Mouse (Mus musculus): ENCODE data around the gene Dock6.
"Not testable (repeated sequence)": the region's sequence is repeated elsewhere in the genome, so short reads cannot be mapped to it uniquely, and the experiment has no call there.

Gene Dock6

DNA sequence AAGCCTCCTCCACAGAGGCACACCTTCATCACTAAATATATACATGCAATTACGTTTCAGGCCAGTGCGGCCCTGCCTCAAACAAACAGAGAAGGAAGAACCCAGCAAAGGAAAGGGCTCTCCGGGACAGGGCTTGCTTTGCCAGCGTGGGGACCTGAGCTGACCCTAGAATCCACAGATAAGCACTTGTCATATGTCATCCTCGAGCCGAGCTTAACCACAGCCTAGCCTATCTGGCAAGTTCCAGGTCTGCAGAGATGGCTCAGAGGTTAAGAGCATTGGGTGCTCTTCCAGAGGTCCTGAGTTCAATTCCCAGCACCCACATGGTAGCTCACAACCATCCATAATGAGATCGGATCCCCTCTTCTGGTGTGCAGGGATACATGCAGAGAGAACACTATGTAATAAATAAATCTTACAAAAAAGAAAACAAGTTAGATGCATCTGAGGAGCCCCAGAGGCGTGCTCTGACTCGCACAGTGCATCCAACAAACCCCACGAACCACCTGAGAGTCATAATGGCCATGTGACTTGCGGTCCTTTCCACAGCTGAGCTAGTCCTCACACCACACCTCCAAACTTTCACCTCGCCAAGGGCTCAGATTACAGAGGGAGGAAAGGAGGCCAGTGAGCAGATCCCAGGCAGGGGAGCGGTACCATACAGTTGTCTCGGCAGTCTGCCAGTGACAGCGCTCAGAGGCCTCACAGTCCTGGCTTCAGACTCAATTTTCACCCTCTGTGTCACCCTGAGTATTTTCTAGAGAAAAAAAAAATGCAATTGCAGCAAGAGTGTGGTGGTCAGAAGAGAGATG, 70.6 kb downstream of the Dock6 start:
- DNase-seq (ENCODE audit: low spot score in 2 of 2): no peak

DNA sequence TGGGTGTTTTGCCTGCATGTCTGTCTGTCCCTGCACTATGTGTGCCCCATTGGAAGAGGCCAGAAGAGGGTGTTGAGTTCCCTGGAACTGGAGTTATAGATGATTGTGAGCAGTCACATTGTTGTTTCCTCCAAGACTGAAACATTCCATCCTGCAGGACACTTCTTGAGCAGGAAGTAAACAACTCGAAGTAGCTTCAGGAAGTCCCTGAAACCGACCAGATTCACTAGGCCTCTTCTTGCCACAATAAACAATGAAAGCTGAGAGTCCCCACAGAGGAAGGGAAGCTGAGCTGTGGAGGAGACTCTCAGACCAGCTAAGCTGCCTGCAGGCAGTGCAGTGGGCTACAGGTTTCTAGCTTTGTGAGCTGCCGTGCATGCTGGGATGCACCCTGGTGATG, 74.7 kb downstream of the Dock6 start:
- DNase-seq (ENCODE audit: low spot score in 2 of 2): no peak

DNA sequence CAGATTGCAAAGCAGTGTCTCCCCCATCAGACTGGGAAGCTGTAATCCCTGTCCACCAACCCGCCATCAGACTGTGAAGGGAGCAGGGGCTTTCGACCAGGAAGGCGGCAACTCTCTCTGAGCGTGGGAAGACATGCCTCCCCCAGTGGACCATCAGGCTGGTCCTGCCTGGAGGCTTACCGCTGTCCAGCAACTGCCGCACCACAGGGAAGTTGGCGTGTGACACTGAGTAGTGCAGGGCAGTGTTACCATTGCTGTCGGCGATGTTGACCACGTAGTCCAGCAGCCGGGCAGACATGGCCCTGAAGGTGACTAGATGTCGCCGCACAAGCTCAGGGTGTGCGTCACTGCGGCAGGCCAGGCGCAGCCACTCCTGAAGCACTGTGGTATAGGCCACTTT, 78.1 kb downstream of the Dock6 start:
- no peak for DNase-seq (ENCODE audit: low spot score in 2 of 2)

DNA sequence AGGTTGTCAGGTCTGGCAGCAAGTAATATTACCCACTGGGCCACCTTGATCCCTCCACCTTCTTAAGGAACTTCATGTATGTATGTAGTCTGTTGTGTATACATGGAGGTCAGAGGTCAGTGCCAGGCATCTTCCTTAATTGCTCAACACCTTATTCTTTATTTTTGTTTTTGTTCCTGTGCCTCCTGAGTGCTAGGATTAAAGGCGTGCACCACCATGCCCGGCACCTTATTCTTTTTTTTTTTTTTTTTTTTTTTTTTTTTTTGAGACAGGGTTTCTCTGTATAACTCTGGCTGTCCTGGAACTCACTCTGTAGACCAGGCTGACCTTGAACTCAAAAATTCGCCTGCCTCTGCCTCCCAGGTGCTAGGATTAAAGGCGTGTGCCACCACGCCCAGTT, 79.0 kb downstream of the Dock6 start:
- DNase-seq (ENCODE audit: low spot score in 2 of 2): not testable (repeated sequence)

DNA sequence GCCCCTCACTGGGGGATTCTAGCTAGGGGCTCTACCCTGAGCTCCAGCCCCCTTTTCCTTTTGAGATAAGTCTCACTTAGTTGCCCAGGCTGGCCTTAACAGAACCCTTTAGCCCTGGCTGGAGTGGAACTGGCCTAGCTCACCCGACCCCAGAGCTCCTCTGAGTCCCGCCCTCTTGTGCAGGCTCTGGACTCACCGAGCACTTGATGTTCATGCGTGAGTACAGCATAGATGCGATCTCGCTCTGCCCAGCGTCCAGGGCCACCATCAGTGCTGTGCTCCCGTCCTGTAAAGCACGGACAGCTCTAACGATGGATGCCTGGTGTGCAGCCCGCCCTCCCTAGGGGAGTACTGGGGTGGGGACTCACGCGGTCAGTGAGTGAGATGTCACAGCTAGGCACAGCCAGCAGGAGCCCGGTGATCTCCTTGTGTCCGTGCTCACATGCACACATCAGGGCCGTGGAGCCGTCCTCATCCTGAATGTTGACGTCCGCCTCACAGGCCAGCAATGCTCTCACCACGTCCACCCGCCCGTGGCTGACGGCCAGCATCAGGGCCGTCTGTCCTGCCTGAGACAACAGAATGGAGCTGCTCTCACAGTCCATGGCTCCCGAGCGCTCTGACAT, 82.8 kb downstream of the Dock6 start:
- DNase-seq (ENCODE audit: low spot score in 2 of 2): no peak

DNA sequence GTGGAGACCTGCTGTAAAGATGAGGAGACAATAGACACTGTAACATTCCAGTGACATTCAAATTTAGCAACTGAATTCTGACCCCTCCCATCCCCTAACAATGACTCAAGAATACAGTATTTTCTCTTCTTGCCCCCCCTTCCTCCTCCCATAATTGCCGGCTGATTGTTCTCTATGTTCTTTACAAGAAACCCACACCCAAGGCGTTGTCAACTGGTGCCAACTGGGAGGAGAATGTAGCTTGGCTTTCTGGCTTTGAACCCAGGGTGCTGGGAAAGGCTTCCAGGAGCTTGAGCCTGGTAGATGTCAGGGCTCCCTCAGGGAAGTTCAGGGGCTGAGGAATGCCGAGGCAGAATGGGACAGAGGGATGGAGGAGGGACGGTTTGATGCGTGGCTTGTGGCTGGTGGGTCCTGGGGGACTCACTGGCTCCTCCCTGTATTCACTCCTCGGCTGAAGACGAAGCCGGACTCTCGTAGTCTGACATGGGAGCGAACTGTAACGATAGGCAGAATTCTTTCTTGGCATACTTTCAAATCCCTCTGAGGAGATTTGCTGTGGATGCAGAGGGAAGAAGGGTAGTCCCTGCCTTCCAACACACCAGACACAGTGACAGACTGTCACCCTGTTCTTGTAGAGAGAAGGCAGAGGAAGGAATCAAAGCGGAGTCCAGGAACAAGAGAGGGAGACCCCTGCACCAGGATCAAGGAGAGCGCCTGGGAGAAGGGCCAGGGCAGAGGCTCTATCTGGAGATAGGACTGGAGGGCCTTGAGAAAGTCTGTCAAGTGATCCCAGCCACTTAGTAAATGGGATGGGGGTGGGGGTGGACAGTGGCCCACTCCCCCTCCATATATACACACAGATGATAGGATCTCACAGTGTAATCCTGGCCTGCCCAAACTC, 83.7 kb downstream of the Dock6 start:
- DNase-seq (ENCODE audit: low spot score in 2 of 2): no peak

DNA sequence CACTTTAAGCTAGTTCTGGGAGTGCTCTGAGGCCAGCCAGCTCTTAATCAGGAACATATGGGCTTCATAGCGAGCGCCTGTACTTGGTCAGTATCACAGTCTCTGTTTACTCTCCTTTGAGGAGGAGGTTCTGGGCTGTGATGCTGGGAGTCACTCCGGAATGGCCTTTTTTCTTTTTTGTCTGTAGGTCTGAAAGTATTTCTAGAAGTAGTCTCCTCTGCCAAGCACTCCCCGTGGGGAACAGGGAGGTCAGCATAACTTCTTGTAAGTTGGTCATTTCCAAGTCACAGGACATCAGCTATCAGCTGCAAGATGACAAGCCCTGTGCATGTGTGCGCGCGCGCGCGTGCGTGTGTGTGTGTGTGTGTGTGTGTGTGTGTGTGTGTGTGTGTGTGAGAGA, 84.5 kb downstream of the Dock6 start:
- no peak for DNase-seq (ENCODE audit: low spot score in 2 of 2)

DNA sequence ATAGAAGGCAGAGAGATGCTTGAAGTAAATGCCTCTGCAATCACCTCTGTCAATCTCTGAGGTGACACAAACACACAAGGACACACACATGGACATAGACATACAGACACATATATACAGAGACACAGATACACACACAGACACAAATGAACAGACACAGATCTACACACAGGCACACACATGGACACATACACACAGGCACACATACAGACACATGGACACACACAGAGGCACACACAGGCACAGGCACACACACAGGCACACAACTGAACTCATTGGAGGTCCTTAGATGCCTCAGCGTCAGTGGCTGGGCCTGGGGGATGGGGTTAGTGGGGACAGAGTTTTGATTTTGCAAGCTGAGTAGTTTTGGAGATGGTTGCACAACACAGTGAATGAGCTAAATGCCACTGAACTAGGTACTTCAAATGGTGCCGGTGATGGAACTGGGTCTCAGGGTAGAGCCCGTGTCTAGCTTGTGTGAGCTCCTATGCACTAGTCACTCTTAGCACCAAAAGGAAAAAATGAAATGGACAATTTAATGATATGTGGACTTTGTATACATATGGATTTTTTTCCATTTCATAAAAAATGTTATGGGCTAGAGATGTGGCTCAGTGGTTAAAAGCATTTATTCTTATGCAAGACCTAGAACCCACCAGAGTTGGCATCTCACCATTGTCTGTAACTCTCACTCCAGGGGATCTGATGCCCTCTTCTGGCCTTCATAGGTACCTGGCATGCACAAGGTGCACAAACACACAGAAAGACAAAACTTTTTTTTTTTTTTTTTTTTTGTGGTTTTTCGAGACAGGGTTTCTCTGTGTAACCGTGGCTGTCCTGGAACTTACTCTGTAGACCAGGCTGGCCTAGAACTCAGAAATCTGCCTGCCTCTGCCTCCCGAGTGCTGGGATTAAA, 88.1 kb downstream of the Dock6 start:
- DNase-seq (ENCODE audit: low spot score in 2 of 2): no peak

DNA sequence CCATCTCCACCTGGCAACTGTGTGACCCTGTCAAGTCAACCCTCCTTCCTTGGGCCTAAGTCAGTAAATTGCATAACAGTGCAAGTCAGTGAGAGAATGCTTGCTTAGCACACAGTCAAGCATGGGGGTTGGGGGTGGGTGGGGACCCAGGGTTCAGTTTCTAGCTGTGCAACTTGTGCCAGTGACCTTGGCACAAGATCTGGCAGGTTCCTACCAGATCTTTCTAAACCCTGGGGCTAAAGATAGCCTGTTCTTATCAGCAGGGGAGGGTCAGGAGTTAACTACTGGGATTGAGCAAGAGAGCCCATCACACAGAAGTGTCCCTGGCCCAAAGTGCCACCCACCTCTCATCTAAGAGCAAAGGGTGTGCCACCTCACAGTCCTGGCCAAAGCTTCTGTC, 90.3 kb downstream of the Dock6 start:
- no peak for DNase-seq (ENCODE audit: low spot score in 2 of 2)

DNA sequence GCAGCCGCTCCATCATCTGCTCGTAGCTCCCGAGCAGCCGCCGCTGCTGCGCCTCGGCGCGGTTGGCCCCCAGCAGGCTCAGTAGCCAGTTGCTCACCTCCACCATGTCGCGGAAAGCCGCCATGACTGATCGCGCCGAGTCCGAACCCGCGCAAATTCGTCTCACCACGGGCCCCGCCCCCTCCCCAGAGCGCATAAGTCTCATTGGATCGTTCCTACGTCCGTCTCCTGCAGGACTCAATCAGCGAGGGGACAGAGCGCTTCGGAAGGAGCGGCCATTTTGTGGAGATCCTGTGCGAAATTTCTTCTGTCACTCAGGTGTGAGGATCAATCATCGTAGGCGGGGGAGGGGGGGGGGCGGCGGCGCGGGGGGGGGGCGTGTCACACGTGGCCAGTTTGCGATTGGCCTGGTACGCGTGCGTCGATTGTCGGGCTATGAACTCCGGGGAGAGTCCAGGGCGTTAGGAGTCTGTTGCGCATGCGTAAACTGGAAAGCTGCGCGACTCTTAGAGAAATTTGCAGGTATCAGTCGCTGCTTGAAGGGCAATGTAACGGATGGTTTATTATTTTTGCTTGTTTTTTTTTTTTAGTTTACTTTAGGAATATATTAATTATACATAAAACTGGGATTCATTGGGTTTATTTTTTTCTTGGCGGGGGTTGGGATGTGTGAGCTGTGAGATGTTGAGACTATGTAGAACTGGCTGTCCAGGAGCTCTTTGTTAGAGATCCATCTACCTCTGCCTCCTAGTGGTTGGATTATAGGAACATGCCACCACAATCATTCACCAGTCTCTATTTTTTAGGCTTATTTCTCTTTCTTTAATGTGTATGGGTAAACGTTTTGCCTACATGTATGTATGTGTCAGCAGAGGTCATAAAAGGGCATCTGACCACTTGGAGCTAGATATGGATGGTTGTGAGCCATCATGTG, 92.0 kb downstream of the Dock6 start, which contains the start of gene Spc24:
Gene Spc24, minus strand, starts transcription at position 149 of the 934 bp plus-strand sequence.
- DNase-seq (ENCODE audit: low spot score in 2 of 2): peak; percentile 90

DNA sequence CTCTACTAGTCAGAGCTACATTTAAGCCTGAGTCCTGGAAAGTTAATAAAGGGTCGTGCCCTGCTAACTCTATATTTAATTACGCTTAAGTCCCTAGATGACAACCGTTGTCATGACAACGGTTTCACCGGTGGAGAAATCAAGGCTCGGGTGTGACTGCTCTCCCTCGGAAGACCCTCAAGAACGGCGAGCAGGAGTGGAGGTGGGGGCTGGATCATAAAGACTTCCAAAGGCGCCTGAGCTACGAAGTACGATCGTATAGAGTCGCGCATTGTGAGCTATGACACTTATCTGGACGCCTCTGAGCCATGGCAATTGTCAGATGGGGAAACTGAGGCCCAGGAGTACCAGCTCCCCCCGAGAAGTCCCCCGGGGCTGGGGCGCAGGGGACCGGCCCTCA, 92.7 kb downstream of the Dock6 start:
- no peak for DNase-seq (ENCODE audit: low spot score in 2 of 2)

DNA sequence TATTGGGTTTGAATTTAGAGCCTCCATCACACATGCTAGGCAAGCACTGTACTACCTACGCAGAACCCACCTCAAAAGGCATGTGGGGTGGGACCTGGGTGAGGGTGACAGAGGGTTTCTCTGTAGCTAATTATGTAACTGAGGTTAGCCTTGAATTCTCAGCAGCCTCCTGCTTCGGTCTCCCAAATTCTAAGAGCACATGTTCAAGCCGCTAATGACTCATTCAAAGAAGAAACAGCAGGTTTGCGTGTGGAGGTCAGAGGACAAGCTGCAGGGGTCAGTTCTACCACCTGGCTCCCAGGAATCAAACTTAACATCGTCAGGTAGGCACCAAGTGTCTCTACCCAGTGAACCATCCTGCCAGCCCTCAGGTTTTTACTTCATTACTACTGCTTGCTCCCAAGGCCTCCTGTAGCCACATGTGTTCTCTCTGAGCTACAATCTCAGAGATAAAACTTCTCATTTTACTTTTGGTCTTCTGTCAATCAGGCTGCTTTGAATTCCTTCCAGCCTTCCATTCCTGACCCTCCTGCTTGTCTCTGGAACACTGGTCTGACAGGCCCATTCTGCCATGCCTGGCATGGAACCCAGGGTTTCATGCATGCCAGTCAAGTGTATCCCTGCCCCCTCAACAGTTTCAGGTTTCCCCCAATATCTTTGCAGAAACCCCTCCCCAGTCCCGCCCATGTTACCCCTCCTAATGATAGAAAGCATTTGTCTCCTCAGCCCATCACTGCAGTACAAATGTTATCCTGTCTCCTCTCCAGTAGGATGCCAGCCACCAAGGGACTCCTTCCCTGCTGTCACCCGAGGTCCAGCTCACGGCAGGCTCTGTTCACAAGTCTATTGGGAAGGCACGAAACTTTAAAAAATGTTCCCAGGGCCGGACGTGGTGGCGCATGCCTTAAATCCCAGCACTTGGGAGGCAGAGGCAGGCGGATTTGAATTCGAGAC, 93.6 kb downstream of the Dock6 start:
- no peak for DNase-seq (ENCODE audit: low spot score in 2 of 2)

DNA sequence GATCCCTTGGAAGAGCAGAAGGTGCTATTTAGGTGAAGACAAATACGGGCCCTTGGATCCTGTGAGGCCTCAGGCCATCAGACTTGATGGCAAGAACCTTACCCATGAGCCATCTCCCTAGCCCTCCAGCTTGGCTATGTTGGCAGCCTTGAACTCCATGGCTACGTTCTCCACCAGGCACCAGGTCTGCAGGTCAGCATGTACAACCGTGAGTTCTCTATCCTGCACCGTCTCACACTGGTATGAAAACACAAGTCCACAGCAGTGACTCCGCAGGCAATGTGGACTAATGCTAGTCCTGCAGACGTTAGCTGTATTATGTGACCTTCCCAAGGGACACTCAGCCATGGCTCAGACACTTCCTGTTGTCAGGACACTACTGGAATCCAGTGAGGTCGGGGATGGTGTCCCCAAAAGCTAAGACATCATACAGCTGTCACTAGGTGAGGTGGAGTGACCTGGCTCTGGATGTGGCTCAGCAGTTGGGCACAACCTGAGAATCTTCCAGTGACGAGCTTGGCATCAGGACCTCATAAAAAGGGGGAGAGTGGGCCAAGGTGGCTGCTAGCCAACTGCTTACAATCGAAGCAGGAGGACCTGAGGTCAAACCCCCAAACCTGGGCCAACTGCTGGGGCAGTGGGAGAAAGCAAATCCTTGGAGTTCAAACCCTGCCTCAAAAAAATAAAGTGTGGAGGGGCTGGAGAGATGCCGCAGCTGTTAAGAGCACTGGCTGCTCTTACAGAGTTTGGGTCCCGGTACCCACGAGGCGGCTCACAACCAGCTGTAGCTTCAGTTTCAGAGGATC, 97.7 kb downstream of the Dock6 start:
- DNase-seq (ENCODE audit: low spot score in 2 of 2): no peak

DNA sequence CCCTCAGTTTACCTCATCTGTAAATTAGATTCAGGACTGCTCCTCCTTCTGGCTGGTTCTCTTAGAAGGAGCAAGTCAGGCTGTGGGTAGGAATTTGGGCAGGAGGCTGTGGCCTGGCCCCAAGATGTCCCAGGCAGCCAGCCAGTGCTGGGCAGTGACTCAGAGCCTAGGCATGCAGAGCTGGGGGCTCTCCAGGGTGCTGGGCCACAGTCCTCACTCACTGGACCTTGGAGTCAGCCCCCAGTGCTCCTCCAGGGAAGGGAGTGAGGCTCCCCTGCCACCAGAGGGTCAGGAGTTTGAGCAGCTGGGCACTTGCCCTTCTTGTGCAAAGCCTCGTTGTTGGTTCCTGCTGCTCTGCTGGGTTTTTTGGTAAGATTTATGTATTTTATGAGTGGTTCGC, 98.4 kb downstream of the Dock6 start:
- no peak for DNase-seq (ENCODE audit: low spot score in 2 of 2)

DNA sequence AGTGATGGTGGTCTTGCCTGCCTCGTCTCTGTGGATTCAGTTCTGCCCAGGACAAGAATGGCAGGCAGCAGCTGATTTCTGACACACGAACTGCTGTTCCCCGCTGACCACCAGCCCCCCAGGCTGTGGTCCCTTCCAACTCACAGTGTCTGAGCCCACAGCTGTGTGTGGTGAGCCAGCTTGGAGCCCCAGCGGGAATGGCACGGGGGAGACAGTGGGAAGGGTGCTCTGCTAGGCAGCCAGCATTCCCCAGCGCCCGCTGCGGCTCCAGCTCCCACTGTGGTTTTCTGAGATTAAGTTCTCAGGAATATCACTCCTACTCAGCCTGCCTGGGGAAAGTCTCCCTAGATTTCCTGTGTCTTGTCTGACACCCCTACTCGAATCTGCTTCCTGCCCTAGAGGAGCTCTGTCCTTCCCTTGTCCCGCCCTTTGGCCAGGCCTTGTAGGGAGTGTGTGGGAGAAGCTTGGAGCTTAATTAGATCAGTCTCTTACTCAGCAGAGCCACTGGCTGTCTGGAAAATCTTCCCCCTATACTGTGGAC, 100.1 kb downstream of the Dock6 start:
- peak in 1 of 2 experiments; percentile 51 for DNase-seq (ENCODE audit: low spot score in 2 of 2)

DNA sequence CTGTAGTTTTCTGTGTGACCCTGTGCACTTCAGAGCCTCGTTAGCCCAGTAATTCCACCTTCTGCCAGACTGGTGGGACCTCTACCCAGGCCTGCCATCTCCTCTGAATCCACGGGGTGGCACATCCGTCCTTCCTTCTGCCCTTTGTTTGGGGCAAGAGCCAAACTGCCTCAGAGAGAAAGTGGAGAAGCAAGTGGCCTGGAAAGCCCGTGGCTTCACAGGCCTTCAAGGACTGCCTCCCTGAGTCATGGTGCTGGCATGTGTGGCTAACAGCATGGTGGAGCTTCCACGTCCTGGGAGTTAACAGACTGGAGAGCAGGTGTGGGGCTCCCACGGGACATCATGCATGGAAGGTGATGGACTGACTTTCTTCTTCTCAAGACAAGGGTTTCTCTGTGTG, 101.1 kb downstream of the Dock6 start:
- DNase-seq (ENCODE audit: low spot score in 2 of 2): no peak

DNA sequence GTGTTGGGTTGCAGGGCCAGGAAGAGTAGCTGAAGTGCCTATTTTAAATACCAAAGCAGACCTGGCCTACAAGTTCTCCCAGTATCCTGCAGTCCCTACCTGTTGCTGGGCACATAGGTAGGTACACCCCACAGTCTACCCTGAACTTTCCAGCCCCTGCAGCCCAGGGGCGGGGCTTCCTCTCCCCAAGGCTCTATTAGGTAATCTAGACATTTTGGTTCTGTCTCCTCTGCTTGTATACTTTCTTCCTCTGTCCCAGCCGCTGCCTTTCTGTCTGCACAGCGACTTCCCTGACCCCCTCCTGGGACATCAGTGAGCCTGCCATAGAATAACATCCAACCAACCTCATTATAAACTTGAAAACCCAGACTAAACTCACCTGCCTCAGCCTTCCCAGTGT, 102.1 kb downstream of the Dock6 start:
- DNase-seq (ENCODE audit: low spot score in 2 of 2): no peak

All from right cerebral cortex, postnatal 36 days (tissue).